Mouse (Mus musculus) gastrocnemius, adult 8-10 months (tissue): Measurements from ENCODE around the gene Gpc6. TPM values are rescaled to one million over a fixed set of nuclear protein-coding genes. Genes with fewer than 3 reads are reported as not detected.

Experiments used
- DNase-seq, 2 experiments: peaks; one replicate each; pipeline ENCODE4 v3.0.0; 2022; ENCODE audit warnings: low spot score in 2 of 2
- total RNA-seq, 4 experiments: library from RNA; stranded (reverse); gene quantifications; 2 replicates each; pipeline ENCODE4 v1.2.4; 2022

Gene Gpc6
- total RNA-seq, 4 experiments from 2014 or later = 1.1 to 3.0 (median 1.2) TPM

GRCm38 (mm10) chr14:117784960-117785359, 859.8 kb downstream of the Gpc6 start:
- DNase-seq = no peak

- DNase-seq = no peak
Measured at GRCm38 (mm10) chr14:117785507-117786085, 860.5 kb downstream of the Gpc6 start.

- DNase-seq = no peak
Measured at GRCm38 (mm10) chr14:117786647-117787046, 861.5 kb downstream of the Gpc6 start.

GRCm38 (mm10) chr14:117794874-117795273, 869.8 kb downstream of the Gpc6 start:
- no peak for DNase-seq

- no peak for DNase-seq
Measured at GRCm38 (mm10) chr14:117796661-117797060, 871.5 kb downstream of the Gpc6 start.

GRCm38 (mm10) chr14:117800399-117800798, 875.3 kb downstream of the Gpc6 start:
- DNase-seq = no peak

GRCm38 (mm10) chr14:117807846-117808245, 882.7 kb downstream of the Gpc6 start:
- DNase-seq = no peak

GRCm38 (mm10) chr14:117808326-117808725, 883.2 kb downstream of the Gpc6 start:
- no peak for DNase-seq

GRCm38 (mm10) chr14:117810321-117811270, 885.5 kb downstream of the Gpc6 start:
- DNase-seq = no peak

GRCm38 (mm10) chr14:117813473-117813872, 888.4 kb downstream of the Gpc6 start:
- DNase-seq = no peak

GRCm38 (mm10) chr14:117816008-117816407, 890.9 kb downstream of the Gpc6 start:
- no peak for DNase-seq

- no peak for DNase-seq
Measured at GRCm38 (mm10) chr14:117816706-117817105, 891.6 kb downstream of the Gpc6 start.

- no peak for DNase-seq
Measured at GRCm38 (mm10) chr14:117817196-117817595, 892.1 kb downstream of the Gpc6 start.

- no peak for DNase-seq
Measured at GRCm38 (mm10) chr14:117824491-117824890, 899.4 kb downstream of the Gpc6 start.

GRCm38 (mm10) chr14:117826294-117827046, 901.4 kb downstream of the Gpc6 start:
- no peak for DNase-seq

- no peak for DNase-seq
Measured at GRCm38 (mm10) chr14:117831267-117831666, 906.2 kb downstream of the Gpc6 start.

GRCm38 (mm10) chr14:117831731-117832130, 906.6 kb downstream of the Gpc6 start:
- DNase-seq = no peak

- no peak for DNase-seq
Measured at GRCm38 (mm10) chr14:117835506-117835905, 910.4 kb downstream of the Gpc6 start.

GRCm38 (mm10) chr14:117837021-117837420, 911.9 kb downstream of the Gpc6 start:
- no peak for DNase-seq

- no peak for DNase-seq
Measured at GRCm38 (mm10) chr14:117837715-117838114, 912.6 kb downstream of the Gpc6 start.

- DNase-seq = no peak
Measured at GRCm38 (mm10) chr14:117841211-117841610, 916.1 kb downstream of the Gpc6 start.
